Mouse (Mus musculus) testis, postnatal 10 days (tissue): ENCODE data around the gene Cops4.

Source experiments
- DNase-seq: peaks from one replicate; pipeline ENCODE4 v3.0.0; 2021; ENCODE audit warnings: low spot score

Cops4 gene

GRCm38 (mm10) chr5:100546294-100547080 is 28.4 kb downstream of the Cops4 start:
- no peak for DNase-seq

GRCm38 (mm10) chr5:100548236-100548635 is 30.1 kb downstream of the Cops4 start:
- no peak for DNase-seq

DNA sequence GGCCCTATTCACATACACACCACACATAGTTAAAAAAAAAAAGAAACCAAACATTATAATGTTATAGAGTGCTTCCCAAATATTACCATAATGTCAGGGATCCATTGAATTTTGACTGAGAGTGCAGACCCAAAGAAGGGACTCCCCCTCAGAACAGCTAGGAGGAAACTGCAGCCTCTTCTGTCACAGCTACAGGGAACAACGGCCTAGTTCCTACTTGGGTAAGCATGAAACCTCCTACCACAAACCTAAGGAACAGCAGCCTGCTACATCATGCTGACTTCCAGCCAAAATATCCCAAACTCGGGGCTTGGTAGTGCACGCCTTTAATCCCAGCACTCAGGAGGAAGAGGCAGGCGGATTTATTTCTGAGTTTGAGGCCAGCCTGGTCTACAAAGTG is 31.2 kb downstream of the Cops4 start:
- DNase-seq: no peak

GRCm38 (mm10) chr5:100550151-100550550 is 32.0 kb downstream of the Cops4 start:
- DNase-seq: no peak

GRCm38 (mm10) chr5:100551952-100552351 is 33.8 kb downstream of the Cops4 start:
- no peak for DNase-seq

DNA sequence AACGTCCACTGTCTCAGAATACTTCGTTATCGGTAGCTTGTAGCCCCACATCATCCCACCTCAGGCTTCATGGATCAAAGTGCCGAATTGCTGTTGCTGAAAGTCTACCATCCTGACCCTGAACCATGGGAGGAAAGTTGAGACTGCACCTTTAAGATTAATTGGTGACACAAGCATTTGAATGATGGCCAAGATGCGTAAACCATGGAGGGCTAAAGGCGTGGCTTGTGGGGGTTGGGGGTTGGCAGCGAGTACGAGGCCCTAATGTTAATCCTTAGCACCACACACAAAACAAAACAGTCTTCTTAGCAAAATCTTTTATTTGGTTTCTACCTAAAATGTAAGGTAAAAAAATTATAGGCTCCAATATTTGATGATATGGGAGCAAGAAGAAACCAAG is 35.3 kb downstream of the Cops4 start:
- DNase-seq: no peak

DNA sequence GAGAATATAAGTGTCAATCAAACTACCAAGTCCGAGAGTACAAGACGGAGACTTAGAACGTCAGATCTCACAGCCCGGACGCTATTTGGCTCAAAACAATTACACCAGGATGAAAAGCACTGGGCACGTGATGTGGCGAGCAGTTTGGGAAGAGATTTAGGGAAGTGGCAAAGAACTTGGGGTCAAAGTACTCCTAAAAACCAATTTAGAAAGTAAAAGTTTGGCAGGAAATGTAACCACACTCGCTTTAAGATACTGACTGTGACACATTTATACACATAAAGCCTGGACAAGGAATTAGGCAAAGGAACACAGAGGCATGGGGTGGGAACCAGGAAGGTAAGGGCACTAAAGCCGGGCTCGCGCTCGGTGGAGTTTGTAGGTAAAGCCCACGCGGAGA is 38.9 kb downstream of the Cops4 start:
- DNase-seq: no peak

- DNase-seq: no peak
These were observed 39.4 kb downstream of the Cops4 start for GRCm38 (mm10) chr5:100557537-100557936.

DNA sequence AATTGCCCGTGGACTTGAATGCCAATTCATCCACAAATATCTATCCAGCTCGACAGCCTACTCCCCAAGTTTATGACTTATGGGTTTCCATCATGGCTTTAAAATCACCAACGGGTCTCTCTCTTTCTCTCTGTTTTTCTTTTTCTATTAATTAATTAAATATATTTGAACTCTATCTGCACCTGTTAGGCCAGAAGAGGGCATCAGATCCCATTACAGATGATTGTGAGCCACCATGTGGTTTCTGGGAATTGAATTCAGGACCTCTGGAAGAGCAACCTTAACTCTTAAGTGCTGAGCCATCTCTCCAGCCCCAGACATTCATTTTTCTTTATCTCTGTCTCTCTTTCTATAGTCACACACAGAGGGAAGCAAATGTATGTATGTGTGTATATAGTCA is 40.7 kb downstream of the Cops4 start:
- no peak for DNase-seq

- no peak for DNase-seq
These were observed 41.2 kb downstream of the Cops4 start for GRCm38 (mm10) chr5:100559357-100559756.

DNA sequence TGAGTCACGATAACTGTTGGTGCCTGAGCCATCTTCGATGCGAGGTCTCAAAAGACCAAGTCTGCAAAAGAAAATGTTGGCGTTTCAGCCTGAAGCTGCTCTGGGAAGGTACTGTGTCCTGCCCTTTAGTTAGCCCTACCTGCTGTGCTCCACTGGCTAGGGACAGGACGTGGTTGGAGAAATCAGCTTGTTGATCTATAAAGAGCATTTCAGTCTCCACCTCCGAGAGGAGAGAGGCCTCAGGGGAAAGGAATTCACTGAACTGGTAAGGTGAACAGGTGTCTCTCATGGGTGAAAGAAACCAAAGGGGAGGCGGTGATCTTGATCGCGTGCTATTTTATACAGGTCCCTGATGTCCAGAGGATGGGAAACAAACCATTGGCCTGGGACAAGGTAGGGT is 44.6 kb downstream of the Cops4 start:
- DNase-seq: no peak

DNA sequence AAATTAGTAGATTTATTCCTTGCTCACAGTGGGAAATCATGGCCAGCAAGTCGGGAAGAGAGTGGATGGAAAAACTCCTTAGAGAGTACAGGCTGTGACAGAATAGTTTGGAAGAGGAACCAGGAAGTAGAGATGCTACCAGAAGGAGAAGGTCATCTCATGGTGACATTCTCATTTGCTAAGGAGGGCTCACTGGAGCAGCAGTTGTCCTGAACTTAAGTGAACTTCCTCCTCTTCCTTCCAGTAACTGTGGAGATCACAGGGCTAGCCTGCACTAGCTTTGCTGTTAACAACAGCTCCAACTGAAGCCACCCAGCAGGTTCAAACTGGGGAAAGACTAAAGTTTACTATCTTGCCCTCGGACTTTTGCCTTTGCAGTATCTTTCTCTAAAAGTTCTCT is 48.7 kb downstream of the Cops4 start:
- DNase-seq: no peak

GRCm38 (mm10) chr5:100567258-100568032 is 49.3 kb downstream of the Cops4 start:
- no peak for DNase-seq

GRCm38 (mm10) chr5:100568177-100568576 is 50.1 kb downstream of the Cops4 start:
- DNase-seq: no peak

DNA sequence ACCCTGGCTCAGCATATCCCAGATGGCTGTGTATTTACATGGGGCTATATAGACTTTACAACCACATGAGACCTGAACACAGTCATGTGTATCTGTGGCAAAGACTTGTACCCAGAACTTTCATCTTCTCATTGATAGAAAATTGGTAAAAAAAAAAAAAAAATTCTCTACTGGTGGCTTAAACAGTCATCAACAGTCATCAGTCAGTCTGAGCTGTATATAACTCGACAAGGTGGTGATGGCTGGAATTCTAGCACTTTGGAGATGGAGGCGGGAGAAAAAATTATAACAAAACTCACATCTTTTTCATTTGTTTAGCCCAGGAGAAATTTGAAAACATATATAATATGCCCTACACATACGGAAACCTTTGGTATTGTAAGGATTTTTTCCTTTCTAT is 50.7 kb downstream of the Cops4 start:
- no peak for DNase-seq

DNA sequence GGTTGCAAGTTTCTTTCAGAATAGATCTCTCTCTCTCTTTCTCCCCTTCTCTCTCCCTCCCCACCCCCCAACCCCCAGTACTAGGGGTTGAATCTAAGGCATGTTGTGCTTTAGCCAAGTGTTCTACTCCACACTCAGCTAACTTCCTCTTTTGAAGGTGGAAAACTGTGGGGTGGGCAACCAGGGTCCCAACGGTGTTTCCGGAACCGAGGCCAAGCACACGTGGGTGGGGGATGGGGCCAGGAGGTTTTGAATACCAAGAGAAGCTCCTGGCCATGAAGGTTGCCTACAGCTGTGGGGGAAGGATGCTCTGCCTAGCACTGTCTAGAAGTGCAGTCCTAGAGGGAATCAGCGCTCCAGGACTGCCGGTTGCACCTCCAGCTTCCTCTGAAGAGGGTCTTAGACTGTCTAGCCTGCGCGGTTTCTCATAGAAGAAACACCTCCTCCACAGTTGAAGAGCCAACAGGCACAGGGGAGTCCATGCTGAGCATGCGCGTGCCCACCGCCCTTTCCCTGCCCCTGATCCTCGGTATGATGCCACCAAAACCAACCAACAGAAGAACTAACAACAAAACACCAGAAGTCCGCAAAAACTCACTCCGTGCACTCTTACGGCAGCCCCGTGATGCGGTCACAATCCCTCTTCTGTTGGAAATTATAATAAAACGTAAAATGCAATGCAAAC is 51.3 kb downstream of the Cops4 start:
- DNase-seq: no peak

DNA sequence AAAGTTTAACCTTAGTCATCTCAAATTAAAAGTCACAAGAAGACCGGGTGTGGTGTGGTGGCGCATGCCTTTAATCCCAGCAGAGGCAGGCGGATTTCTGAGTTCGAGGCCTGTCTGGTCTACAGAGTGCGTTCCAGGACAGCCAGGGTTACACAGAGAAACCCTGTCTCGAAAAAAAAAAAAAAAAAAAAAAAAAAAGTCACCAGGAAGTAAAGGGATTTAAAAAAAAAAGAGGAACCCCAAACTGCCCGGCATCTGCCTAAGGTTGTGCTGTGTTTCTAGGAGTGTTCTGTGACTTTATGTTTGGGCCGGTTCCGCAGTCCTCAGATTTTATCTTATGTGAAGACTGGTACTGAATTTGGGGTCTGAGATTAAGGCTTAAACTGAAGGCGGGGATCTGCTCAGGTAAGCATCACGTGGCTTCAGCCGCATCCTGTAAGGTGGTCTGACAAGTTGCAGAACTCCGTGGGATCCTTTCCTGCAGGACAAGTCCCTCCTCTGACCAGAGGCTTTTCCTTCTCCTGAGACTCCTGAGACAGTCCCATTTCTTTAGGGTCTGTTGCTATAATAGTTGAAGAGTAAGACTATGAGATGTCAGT is 52.0 kb downstream of the Cops4 start:
- DNase-seq: no peak

DNA sequence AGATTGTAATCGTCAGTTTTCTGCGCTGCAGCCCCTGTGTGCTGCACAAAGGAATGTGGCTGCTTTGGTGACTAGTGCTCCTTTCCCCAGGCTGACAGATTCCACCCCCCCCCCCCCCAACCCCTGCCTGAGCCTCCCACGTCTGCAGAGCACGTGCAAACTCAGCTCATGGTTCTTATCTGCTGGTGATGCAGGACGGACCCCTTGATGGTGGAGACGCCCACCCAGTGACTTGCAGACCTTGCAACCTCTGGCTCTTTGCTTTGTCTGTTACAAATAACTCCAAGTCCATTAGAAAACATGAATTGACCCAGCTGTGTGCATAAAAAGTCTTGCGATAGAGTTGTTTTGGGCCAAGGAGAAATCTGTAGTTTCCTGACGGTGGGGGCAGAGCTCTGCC is 52.6 kb downstream of the Cops4 start:
- DNase-seq: no peak

DNA sequence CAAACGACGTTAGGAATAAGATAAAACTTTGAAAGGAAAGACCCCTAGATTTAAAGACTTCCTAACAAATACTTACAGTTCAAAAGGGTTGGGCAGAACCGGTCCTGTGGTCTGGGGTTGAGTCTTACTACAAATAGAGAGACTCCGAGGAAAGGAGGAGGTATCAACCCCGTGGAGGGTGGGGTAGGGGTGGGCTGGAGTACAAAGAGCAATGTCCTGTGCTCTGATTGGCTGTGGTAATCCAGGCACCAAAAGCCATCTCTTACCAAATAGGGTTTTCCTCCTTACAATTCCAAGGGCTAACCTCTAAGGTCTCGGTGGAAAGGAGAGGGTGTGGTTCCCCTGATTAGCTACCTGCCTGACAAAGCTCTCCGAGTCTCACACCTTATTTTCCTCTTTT is 54.0 kb downstream of the Cops4 start, which contains the start of gene Plac8:
TSS of gene Plac8 (minus strand) at position 177 of the 400 bp plus-strand sequence.
- no peak for DNase-seq

DNA sequence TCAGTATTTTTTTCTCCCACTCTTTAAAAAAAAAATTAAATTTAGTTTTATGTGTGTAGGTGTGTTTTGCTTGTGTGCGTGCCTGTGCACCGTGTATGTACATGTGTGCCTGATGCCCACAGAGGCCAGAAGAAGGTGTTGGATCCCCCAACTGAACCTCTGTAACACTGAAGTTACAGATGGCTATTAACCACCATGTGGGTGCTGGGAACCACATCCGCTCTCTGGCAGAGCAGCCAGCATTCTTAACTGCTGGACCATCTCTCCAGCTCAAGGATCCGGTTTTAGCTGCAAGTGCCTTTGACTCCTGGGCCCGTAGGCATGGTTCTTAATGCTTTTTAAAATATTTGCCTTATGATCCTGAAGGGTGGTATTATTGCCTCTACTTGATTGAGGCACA is 55.1 kb downstream of the Cops4 start:
- no peak for DNase-seq

- no peak for DNase-seq
These were observed 56.7 kb downstream of the Cops4 start for GRCm38 (mm10) chr5:100574771-100575170.

- no peak for DNase-seq
These were observed 60.8 kb downstream of the Cops4 start for GRCm38 (mm10) chr5:100578863-100579411.
